Mouse (Mus musculus): ENCODE data around the gene C4b.
"Not testable (repeated sequence)": the region's sequence is repeated elsewhere in the genome, so short reads cannot be mapped to it uniquely, and the experiment has no call there.

C4b gene

GRCm38 (mm10) chr17:34743719-34744118 lies at the start of gene C4b:
Gene C4b (minus strand): TSS chr17:34743882.
- DNase-seq: no peak

- DNase-seq: no peak
These were observed 34.1 kb upstream of the C4b start for GRCm38 (mm10) chr17:34777680-34778325.

- DNase-seq: no peak
These were observed 17.8 kb upstream of the C4b start for GRCm38 (mm10) chr17:34761471-34761870.

GRCm38 (mm10) chr17:34746531-34746930 lies 2.8 kb upstream of the C4b start:
- DNase-seq: no peak

GRCm38 (mm10) chr17:34745166-34745565 lies 1.5 kb upstream of the C4b start:
- not testable (repeated sequence) for DNase-seq

- DNase-seq: not testable (repeated sequence)
These were observed 929 bp upstream of the C4b start for GRCm38 (mm10) chr17:34744611-34745010.

- DNase-seq: no peak
These were observed 524 bp upstream of the C4b start for GRCm38 (mm10) chr17:34744206-34744605.

GRCm38 (mm10) chr17:34740280-34740679 lies 3.4 kb downstream of the C4b start:
- DNase-seq: no peak

GRCm38 (mm10) chr17:34739708-34740107 lies 4.0 kb downstream of the C4b start:
- DNase-seq: not testable (repeated sequence)

GRCm38 (mm10) chr17:34737466-34737865 lies 6.2 kb downstream of the C4b start:
- not testable (repeated sequence) for DNase-seq

GRCm38 (mm10) chr17:34729779-34730553 lies 13.7 kb downstream of the C4b start:
- not testable (repeated sequence) for DNase-seq

- not testable (repeated sequence) for DNase-seq
These were observed 14.5 kb downstream of the C4b start for GRCm38 (mm10) chr17:34729155-34729554.

GRCm38 (mm10) chr17:34727887-34728286 lies 15.8 kb downstream of the C4b start:
- no peak for DNase-seq

GRCm38 (mm10) chr17:34723066-34723465 lies 20.6 kb downstream of the C4b start:
- DNase-seq: no peak

GRCm38 (mm10) chr17:34722238-34722637 lies 21.4 kb downstream of the C4b start:
- not testable (repeated sequence) for DNase-seq

- not testable (repeated sequence) for DNase-seq
These were observed 23.8 kb downstream of the C4b start for GRCm38 (mm10) chr17:34719886-34720285.

GRCm38 (mm10) chr17:34717401-34717800 lies 26.3 kb downstream of the C4b start:
- DNase-seq: no peak

GRCm38 (mm10) chr17:34716247-34716646 lies 27.4 kb downstream of the C4b start:
- DNase-seq: no peak

GRCm38 (mm10) chr17:34715451-34715850 lies 28.2 kb downstream of the C4b start:
- DNase-seq: not testable (repeated sequence)

GRCm38 (mm10) chr17:34714908-34715445 lies 28.7 kb downstream of the C4b start:
- DNase-seq: not testable (repeated sequence)

- not testable (repeated sequence) for DNase-seq
These were observed 29.3 kb downstream of the C4b start for GRCm38 (mm10) chr17:34714181-34714907.

- DNase-seq: peak; percentile 79
These were observed 30.7 kb downstream of the C4b start for GRCm38 (mm10) chr17:34712951-34713350.

- DNase-seq: not testable (repeated sequence)
These were observed 37.2 kb downstream of the C4b start for GRCm38 (mm10) chr17:34706476-34706875.
